Mouse (Mus musculus) neural tube, embryonic 15.5 days (tissue): ENCODE results near the gene Ccdc105. TPM values are rescaled to one million over a fixed set of nuclear protein-coding genes. Genes with fewer than 3 reads are reported as not detected.

Source experiments
- ATAC-seq: fragments of 200-750 bp; cut with Nextera tagmentation; 2 replicates; pipeline ENCODE4 v1.8.0; 2017; ENCODE audit warnings: mild to moderate bottlenecking, moderate TSS enrichment, moderate library complexity; ENCODE audit not compliant: low FRiP score
- H3K27ac ChIP-seq: fragments of 300-500 bp; sonication (generic); replicated peaks from 2 replicates; pipeline ENCODE4 v1.5.1; 2015; ENCODE audit warnings: mild to moderate bottlenecking, inconsistent platforms
- H3K27me3 ChIP-seq: fragments of 300-500 bp; sonication (generic); replicated peaks from 2 replicates; pipeline ENCODE4 v1.6.1; 2015; ENCODE audit warnings: inconsistent platforms
- H3K36me3 ChIP-seq: fragments of 300-500 bp; sonication (generic); 2 replicates; pipeline ENCODE4 v1.6.1; 2015; ENCODE audit warnings: inconsistent platforms
- H3K4me1 ChIP-seq: fragments of 300-500 bp; sonication (generic); 2 replicates; pipeline ENCODE4 v1.6.1; 2015; ENCODE audit warnings: inconsistent platforms
- H3K4me2 ChIP-seq: fragments of 300-500 bp; sonication (generic); 2 replicates; pipeline ENCODE4 v1.6.1; 2015; ENCODE audit warnings: inconsistent platforms, mild to moderate bottlenecking, moderate library complexity
- H3K4me3 ChIP-seq: fragments of 300-500 bp; sonication (generic); replicated peaks from 2 replicates; pipeline ENCODE4 v1.5.1; 2015; ENCODE audit warnings: mild to moderate bottlenecking, inconsistent platforms
- H3K9ac ChIP-seq: fragments of 300-500 bp; sonication (generic); replicated peaks from 2 replicates; pipeline ENCODE4 v1.6.1; 2015; ENCODE audit warnings: mild to moderate bottlenecking, inconsistent platforms
- H3K9me3 ChIP-seq: fragments of 300-500 bp; sonication (generic); replicated peaks from 2 replicates; pipeline ENCODE4 v1.6.1; 2016; ENCODE audit warnings: inconsistent platforms
- WGBS: fragments of 180-500 bp; shearing (Covaris S2); methylation state at CpG from one replicate; pipeline ENCODE4 v1.1.7; 2015; ENCODE audit warnings: mixed read lengths; 5-methylcytosine and 5-hydroxymethylcytosine counted together
- polyA plus RNA-seq: library from polyadenylated mRNA; unstranded; fragments of >200 nt; fragmentation: Nextera tagmentation; extraction: Ambion mirVana; gene quantifications from 2 replicates; pipeline ENCODE4 v1.2.1, GENCODE M21; 2015

The Ccdc105 gene
- polyA plus RNA-seq, 1 experiment from 2014 or later = 0.49 TPM

- no peak for ATAC-seq
- 80% methylated on average over 6 of the region's 6 CpGs for WGBS
- Histone ChIP-seq H3K4me1 (no peaks in the 10 kb centered on the region), H3K4me2 (no peak overlapping the region), H3K9ac (no peak overlapping the region), H3K9me3 (no peaks in the 10 kb centered on the region), H3K27ac (no peak overlapping the region), H3K36me3 (no peaks in the 10 kb centered on the region), H3K4me3 (no peak overlapping the region), H3K27me3 (no peaks in the 10 kb centered on the region)
Observed at GRCm38 (mm10) chr10:78714129-78714528, 38.7 kb downstream of the Ccdc105 start.

DNA sequence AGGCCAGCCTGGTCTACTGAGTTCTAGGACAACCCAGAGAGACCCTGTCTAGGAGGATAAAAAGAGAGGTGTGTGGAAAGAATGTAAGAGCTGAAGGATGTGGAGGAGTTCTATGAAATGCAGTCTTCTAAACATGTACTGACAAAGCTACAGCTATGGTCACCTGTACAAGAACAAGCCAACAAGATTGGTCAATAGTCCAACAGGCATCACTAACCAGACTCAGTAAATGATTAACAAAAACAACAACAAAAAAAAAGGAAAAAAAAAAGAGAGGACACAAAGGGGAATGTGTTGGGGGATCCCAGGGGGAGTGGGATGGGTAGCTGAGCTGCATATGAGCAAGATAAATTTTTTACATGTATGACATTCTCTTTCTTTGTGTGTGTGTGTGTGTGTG lies 42.2 kb downstream of the Ccdc105 start:
- Histone ChIP-seq H3K9ac (no peak overlapping the region), H3K4me3 (no peak overlapping the region), H3K36me3 (no peaks in the 10 kb centered on the region), H3K27ac (no peak overlapping the region), H3K9me3 (no peaks in the 10 kb centered on the region), H3K4me1 (no peaks in the 10 kb centered on the region), H3K4me2 (no peak overlapping the region), H3K27me3 (no peaks in the 10 kb centered on the region)
- ATAC-seq = no peak

GRCm38 (mm10) chr10:78700881-78701280 lies 52.0 kb downstream of the Ccdc105 start:
- 66% methylated on average over 3 of the region's 3 CpGs for WGBS
- H3K4me2 ChIP-seq = no peak overlapping the region
- no peaks in the 10 kb centered on the region for H3K36me3 ChIP-seq
- H3K9ac ChIP-seq = no peak overlapping the region
- H3K27me3 ChIP-seq = no peaks in the 10 kb centered on the region
- no peak overlapping the region for H3K4me3 ChIP-seq
- no peaks in the 10 kb centered on the region for H3K9me3 ChIP-seq
- no peak overlapping the region for H3K27ac ChIP-seq
- no peak for ATAC-seq
- no peaks in the 10 kb centered on the region for H3K4me1 ChIP-seq

Other genes starting within 250 kb of the Ccdc105 start
- not detected in 2 replicates for gene Olfr1358, start 235.6 kb downstream of the Ccdc105 start, polyA plus RNA-seq
- 64.8 and 66.9 TPM in 2 replicates for gene Ilvbl, start 178.7 kb downstream of the Ccdc105 start, polyA plus RNA-seq
- gene Syde1, start 161.1 kb downstream of the Ccdc105 start, polyA plus RNA-seq = 3.3 and 4.9 TPM in 2 replicates
- not detected in 2 replicates for gene Olfr1357, start 135.0 kb downstream of the Ccdc105 start, polyA plus RNA-seq
- gene Casp14, start 34.8 kb downstream of the Ccdc105 start, polyA plus RNA-seq = 0.10 TPM in 1 of 2 replicates, not detected in the other
- 27.5 and 31.0 TPM in 2 replicates for gene Slc1a6, start 27.4 kb upstream of the Ccdc105 start, polyA plus RNA-seq
- not detected in 2 replicates for gene Olfr1356, start 99.1 kb upstream of the Ccdc105 start, polyA plus RNA-seq
- not detected in 2 replicates for gene Olfr1355, start 122.5 kb upstream of the Ccdc105 start, polyA plus RNA-seq
- gene Olfr1354, start 160.1 kb upstream of the Ccdc105 start, polyA plus RNA-seq = not detected in 2 replicates
- not detected in 2 replicates for gene Olfr8, start 197.6 kb upstream of the Ccdc105 start, polyA plus RNA-seq
- not detected in 2 replicates for gene Olfr1353, start 210.2 kb upstream of the Ccdc105 start, polyA plus RNA-seq
- gene Olfr1352, start 228.0 kb upstream of the Ccdc105 start, polyA plus RNA-seq = not detected in 2 replicates